Mouse (Mus musculus): ENCODE measurements around the gene Klf15.

- TF ChIP-seq CTCF (IDR thresholded peaks at IDR 0.05; ENCODE audit: insufficient read depth, low read length) (no peak), POLR2A (IDR thresholded peaks at IDR 0.05; ENCODE audit: borderline replicate concordance, extremely low read depth, low read depth, low read length) (peak; percentile 27; the same call in 1 of the 2 replicates)
Measured at GRCm38 (mm10) chr6:90466079-90466478, 3.7 kb downstream of the Klf15 start.

All from lung, adult 2 months (tissue).